Mouse (Mus musculus) midbrain, embryonic 14.5 days (tissue): ENCODE measurements around the gene Xpnpep3. TPM values are rescaled to one million over a fixed set of nuclear protein-coding genes. Genes with fewer than 3 reads are reported as not detected.

Experiments
- ATAC-seq: fragments of 200-750 bp; cut with Nextera tagmentation; 2 replicates; pipeline ENCODE4 v1.8.0; 2017; ENCODE audit warnings: moderate number of reproducible peaks, moderate library complexity; ENCODE audit not compliant: low FRiP score, low TSS enrichment
- DNase-seq: peaks from one replicate; pipeline ENCODE4 v3.0.0-alpha.2; 2015
- H3K27ac ChIP-seq: fragments of 300-500 bp; sonication (generic); replicated peaks from 2 replicates; pipeline ENCODE4 v1.5.1; 2014; ENCODE audit warnings: mild to moderate bottlenecking, low read depth, low read length, moderate library complexity
- H3K27me3 ChIP-seq: fragments of 300-500 bp; sonication (generic); 2 replicates; pipeline ENCODE4 v1.6.1; 2014; ENCODE audit warnings: low read length, control low read depth, mixed read lengths; ENCODE audit not compliant: control insufficient read depth, insufficient read depth
- H3K36me3 ChIP-seq: fragments of 300-500 bp; sonication (generic); 2 replicates; pipeline ENCODE4 v1.6.1; 2014; ENCODE audit warnings: low read length, control low read depth; ENCODE audit not compliant: control insufficient read depth, insufficient read depth
- H3K4me1 ChIP-seq: fragments of 300-500 bp; sonication (generic); 2 replicates; pipeline ENCODE4 v1.6.1; 2014; ENCODE audit warnings: mild to moderate bottlenecking, antibody characterized with exemption, low read length, control low read depth; ENCODE audit not compliant: control insufficient read depth, insufficient read depth
- H3K4me2 ChIP-seq: fragments of 300-500 bp; sonication (generic); 2 replicates; pipeline ENCODE4 v1.6.1; 2014; ENCODE audit warnings: mild to moderate bottlenecking, low read length, moderate library complexity
- H3K4me3 ChIP-seq: fragments of 300-500 bp; sonication (generic); replicated peaks from 2 replicates; pipeline ENCODE4 v1.5.1; 2014; ENCODE audit warnings: low read depth, low read length
- H3K9ac ChIP-seq: fragments of 300-500 bp; sonication (generic); replicated peaks from 2 replicates; pipeline ENCODE4 v1.6.1; 2014; ENCODE audit warnings: mild to moderate bottlenecking, low read length, moderate library complexity
- H3K9me3 ChIP-seq: fragments of 300-500 bp; sonication (generic); 2 replicates; pipeline ENCODE4 v1.6.1; 2016; ENCODE audit warnings: low read length, control low read depth, mixed read lengths; ENCODE audit not compliant: control insufficient read depth
- WGBS: fragments of 180-500 bp; shearing (Covaris S2); extraction: QIAGEN DNeasy Blood & Tissue Kit; methylation state at CpG from one replicate; pipeline ENCODE4 v1.1.7; 2014; 5-methylcytosine and 5-hydroxymethylcytosine counted together
- polyA plus RNA-seq: library from polyadenylated mRNA; unstranded; fragments of >200 nt; fragmentation: Nextera tagmentation; extraction: Ambion mirVana; gene quantifications from 2 replicates; pipeline ENCODE4 v1.2.1, GENCODE M21; 2014

Gene Xpnpep3
- polyA plus RNA-seq, 1 experiment from 2014 or later, result 6.6 TPM

DNA sequence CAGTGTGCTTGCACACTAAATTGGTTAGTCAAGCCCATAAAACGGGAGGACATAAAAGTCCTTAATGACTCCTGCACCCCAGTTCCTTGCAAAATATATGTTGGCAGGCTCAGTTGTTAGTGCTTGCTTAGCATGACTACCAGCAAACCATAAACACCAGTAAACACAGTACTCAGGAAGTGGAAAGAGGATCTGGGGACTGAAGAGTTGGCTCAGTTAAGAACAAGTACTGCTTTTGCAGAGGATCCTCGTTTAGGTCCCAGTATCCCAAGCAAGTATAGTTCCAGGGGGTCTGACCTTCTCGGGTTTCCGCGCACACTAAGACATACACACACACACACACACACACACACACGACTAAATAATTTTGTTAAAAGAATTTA lies 38.9 kb upstream of the Xpnpep3 start:
- Histone ChIP-seq H3K36me3 (peaks cover 34% of the 10 kb centered on the region), H3K9me3 (no peaks in the 10 kb centered on the region), H3K27ac (peak overlapping the region; percentile 65; the same call in 1 of the 2 replicates), H3K4me3 (peak overlapping the region; percentile 61), H3K4me1 (peaks cover 16% of the 10 kb centered on the region; the same call in 1 of the 2 replicates), H3K4me2 (peak overlapping the region; percentile 79), H3K27me3 (no peaks in the 10 kb centered on the region), H3K9ac (0 out of 2 replicates have a peak overlapping the region, but pooled peaks have one; percentile 0)
- WGBS, result 34% methylated on average over 6 of the region's 6 CpGs
- DNase-seq, result no peak
- ATAC-seq, result peak; percentile 43; the same call in 1 of the 2 replicates

DNA sequence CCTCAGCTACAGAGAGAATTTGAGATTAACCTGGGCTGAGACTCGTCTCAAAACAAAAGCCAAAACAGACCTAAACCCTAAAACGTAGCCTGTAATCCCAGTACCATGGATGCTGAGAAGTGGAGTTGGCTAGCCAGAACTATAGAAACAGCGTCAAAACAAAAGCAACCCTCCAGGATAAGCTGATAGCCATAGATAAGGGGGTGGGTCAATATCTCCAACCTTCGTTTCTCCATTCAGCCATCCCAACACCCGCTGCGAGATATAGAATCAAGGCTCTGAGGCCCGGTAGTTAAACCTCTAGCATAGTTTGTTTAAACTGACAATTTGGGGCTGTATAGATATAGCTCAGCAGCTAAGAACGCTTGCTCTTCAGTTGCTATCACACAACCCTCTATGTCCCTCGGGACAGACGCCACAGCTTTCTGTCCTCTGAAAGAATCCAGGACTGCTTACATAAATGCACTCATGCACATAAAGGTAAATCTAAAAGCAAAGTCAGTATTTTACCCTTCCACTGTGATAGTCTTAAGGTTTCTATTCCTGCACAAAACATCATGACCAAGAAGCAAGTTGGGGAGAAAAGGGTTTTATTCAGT lies 38.4 kb upstream of the Xpnpep3 start:
- Histone ChIP-seq H3K36me3 (peaks cover 39% of the 10 kb centered on the region), H3K4me2 (peak overlapping the region; percentile 79), H3K9me3 (no peaks in the 10 kb centered on the region), H3K27me3 (no peaks in the 10 kb centered on the region), H3K4me3 (no peak overlapping the region), H3K27ac (0 out of 2 replicates have a peak overlapping the region, but pooled peaks have one; percentile 65), H3K4me1 (peaks cover 16% of the 10 kb centered on the region; the same call in 1 of the 2 replicates), H3K9ac (no peak overlapping the region)
- ATAC-seq (no peak), DNase-seq (no peak)
- 47% methylated on average over 10 of the region's 10 CpGs for WGBS

DNA sequence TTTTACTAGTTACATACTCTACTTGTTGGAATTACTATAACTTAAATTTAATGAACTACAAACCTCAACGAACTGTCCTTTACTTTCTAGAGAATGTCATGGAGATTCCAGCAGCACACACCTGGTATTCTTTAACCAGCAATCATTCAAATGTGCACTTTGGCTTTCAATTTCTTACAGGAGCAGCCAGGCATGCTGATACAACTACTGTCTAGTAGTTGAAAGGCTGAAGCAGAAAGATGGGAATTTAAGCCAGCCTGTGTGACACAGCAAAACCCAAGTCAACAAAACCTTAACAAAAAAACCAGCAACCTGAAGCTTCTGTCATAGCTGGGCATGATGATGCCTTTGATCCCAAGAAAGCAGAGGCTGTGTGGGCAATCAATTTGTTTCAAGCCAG lies 37.4 kb upstream of the Xpnpep3 start:
- no peaks in the 10 kb centered on the region for H3K27me3 ChIP-seq
- no peak overlapping the region for H3K4me2 ChIP-seq
- H3K27ac ChIP-seq, result no peak overlapping the region
- no peaks in the 10 kb centered on the region for H3K9me3 ChIP-seq
- peaks cover 13% of the 10 kb centered on the region; the same call in 1 of the 2 replicates for H3K4me1 ChIP-seq
- ATAC-seq (no peak), DNase-seq (no peak)
- 94% methylated on average over 1 of the region's 1 CpGs for WGBS
- H3K36me3 ChIP-seq, result peaks cover 49% of the 10 kb centered on the region
- H3K4me3 ChIP-seq, result no peak overlapping the region
- H3K9ac ChIP-seq, result no peak overlapping the region

DNA sequence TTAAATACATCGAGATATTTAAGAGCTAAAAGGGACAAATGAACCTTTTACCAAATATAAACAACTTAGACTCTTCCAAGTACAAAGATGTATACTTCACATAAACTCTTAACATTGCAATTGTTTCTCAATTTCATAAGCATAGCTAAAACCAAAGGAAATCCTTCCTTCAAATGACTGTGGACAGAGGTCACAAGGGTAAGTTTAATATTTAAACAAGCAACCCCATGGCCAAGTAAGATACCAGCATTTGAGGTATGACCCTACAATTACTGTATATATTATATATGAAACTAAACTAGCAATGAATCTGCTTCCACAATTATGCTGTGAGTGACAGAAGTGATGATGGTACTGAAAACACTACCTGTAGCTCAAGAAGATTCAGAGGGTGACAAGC lies 35.7 kb upstream of the Xpnpep3 start:
- Histone ChIP-seq H3K27me3 (no peaks in the 10 kb centered on the region), H3K9ac (no peak overlapping the region), H3K4me2 (no peak overlapping the region), H3K4me1 (peaks cover 10% of the 10 kb centered on the region; the same call in 1 of the 2 replicates), H3K36me3 (peaks cover 64% of the 10 kb centered on the region), H3K27ac (no peak overlapping the region), H3K4me3 (no peak overlapping the region), H3K9me3 (no peaks in the 10 kb centered on the region)
- DNase-seq (no peak), ATAC-seq (no peak)
- 94% methylated on average over 1 of the region's 1 CpGs for WGBS

DNA sequence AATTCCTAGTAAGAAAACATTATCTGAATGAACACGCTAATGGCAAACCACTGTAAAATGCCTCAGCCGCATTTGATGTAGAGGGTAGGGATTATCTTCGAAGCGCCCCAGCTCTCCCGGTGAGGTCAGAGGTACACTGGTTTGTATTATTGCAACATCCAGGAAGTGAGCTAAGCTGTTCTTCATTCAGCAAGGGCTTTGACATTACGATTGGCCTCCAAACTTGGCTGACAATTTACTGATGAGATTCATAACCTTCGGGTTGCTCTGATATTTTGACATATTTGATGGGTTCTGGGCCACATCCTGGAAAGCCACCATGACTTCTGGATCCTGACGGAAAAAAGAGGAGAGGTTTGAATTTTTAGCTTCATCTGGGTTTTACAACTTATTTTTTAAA lies 34.7 kb upstream of the Xpnpep3 start:
- Histone ChIP-seq H3K27me3 (no peaks in the 10 kb centered on the region), H3K4me2 (no peak overlapping the region), H3K4me3 (no peak overlapping the region), H3K9me3 (no peaks in the 10 kb centered on the region), H3K36me3 (peaks cover 74% of the 10 kb centered on the region), H3K27ac (no peak overlapping the region), H3K4me1 (peaks cover 4% of the 10 kb centered on the region; the same call in 1 of the 2 replicates), H3K9ac (no peak overlapping the region)
- DNase-seq (no peak), ATAC-seq (no peak)
- 95% methylated on average over 8 of the region's 8 CpGs for WGBS

DNA sequence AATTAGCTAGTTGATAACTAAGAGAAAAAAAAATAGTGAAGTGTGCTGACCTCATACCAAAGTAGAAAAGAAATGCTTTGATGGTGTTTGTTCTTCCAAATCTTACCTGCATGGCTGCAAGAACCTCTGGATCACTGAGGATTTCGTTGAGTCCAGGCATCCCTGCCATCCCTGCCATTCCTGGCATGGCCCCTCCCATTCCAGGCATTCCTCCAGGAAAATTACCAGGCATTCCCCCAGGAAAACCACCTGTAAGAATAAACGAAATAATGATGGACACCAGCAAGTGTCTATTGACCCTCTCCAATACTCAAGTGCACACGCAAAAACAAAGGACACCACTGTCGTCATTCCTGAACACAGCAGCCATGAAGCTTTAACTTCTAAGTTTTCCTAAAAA lies 33.7 kb upstream of the Xpnpep3 start:
- Histone ChIP-seq H3K27me3 (no peaks in the 10 kb centered on the region), H3K27ac (no peak overlapping the region), H3K4me3 (no peak overlapping the region), H3K4me1 (no peaks in the 10 kb centered on the region; the same call in 1 of the 2 replicates), H3K4me2 (no peak overlapping the region), H3K9me3 (no peaks in the 10 kb centered on the region), H3K9ac (no peak overlapping the region), H3K36me3 (peaks cover 84% of the 10 kb centered on the region)
- WGBS, result 86% methylated on average over 4 of the region's 4 CpGs
- ATAC-seq (no peak), DNase-seq (no peak)

DNA sequence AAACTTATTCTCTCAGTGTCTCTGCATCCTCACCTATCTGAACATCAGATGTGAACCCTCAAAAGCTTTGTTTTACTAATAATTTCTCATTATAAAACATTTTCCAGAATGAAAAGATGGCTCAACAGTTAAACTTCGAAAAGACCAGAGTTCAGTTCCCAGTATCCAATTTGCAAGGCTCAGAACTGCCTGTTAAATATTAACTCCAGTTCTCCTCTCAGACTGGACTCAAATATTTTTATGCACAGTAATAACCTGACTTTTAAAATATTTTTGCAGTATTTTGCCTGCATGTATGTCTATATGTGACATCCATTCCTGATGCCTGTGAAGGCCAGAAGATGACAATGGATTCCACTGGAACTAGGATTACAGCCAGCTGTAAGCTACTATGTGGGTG lies 31.3 kb upstream of the Xpnpep3 start:
- DNase-seq (no peak), ATAC-seq (no peak)
- no peak overlapping the region for H3K27ac ChIP-seq
- H3K9me3 ChIP-seq, result no peaks in the 10 kb centered on the region
- WGBS, result 94% methylated on average over 1 of the region's 1 CpGs
- H3K9ac ChIP-seq, result no peak overlapping the region
- H3K4me2 ChIP-seq, result no peak overlapping the region
- H3K4me3 ChIP-seq, result no peak overlapping the region
- no peaks in the 10 kb centered on the region for H3K4me1 ChIP-seq
- H3K36me3 ChIP-seq, result peaks cover 93% of the 10 kb centered on the region
- no peaks in the 10 kb centered on the region for H3K27me3 ChIP-seq

DNA sequence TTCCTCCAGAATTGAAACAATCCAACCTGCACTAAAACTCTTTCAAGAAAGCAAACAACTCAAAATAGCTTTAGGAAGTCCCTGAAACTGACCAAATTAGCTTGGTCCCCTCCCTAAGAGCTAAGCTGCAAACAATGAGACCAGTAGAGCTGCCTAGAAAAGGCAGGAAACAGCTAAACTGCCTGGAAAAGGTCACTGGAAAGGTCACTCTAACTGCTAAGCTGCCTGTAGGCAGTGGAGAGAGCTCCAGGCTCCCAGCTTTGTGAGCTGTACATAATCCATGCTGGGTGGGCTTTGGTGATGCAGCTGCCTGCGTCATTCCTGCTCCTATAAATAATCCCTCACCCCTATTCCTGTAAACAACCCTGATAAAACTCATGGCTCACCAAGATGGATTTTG lies 29.6 kb upstream of the Xpnpep3 start:
- no peak overlapping the region for H3K9ac ChIP-seq
- ATAC-seq (no peak), DNase-seq (no peak)
- H3K4me3 ChIP-seq, result no peak overlapping the region
- no peak overlapping the region for H3K4me2 ChIP-seq
- H3K36me3 ChIP-seq, result peaks cover 91% of the 10 kb centered on the region
- no peaks in the 10 kb centered on the region for H3K27me3 ChIP-seq
- no peak overlapping the region for H3K27ac ChIP-seq
- WGBS, result 27% methylated on average over 1 of the region's 1 CpGs
- H3K9me3 ChIP-seq, result no peaks in the 10 kb centered on the region
- no peaks in the 10 kb centered on the region for H3K4me1 ChIP-seq

DNA sequence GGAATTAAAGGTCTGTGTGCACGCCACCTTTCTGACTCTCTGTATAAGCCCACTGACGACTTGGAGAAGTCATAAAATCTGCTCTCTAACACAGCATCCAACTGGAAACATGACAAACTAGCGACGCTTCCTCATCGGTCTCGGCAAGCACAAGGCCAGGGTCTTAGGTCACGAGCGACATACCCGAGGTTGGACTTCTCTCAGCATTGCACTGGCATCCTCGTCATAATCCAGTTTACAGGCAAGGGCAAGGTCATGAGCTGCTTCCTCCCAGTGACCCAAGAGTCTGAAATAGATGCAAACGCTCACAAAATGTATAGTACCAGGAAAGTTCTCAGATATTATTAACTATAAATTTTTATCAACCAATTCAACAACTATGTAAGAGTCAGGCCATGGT lies 25.3 kb upstream of the Xpnpep3 start:
- no peak overlapping the region for H3K9ac ChIP-seq
- ATAC-seq, result no peak
- H3K27me3 ChIP-seq, result no peaks in the 10 kb centered on the region
- no peak overlapping the region for H3K4me2 ChIP-seq
- no peaks in the 10 kb centered on the region for H3K9me3 ChIP-seq
- whole genome bisulfite sequencing, result 93% methylated on average over 11 of the region's 11 CpGs
- H3K4me3 ChIP-seq, result no peak overlapping the region
- no peaks in the 10 kb centered on the region for H3K4me1 ChIP-seq
- no peak overlapping the region for H3K27ac ChIP-seq
- DNase-seq, result no peak
- peaks cover 79% of the 10 kb centered on the region for H3K36me3 ChIP-seq
